Mouse (Mus musculus) B cell, adult (primary cell): ENCODE results near the gene Trpc2. TPM values are rescaled to one million over a fixed set of nuclear protein-coding genes. Genes with fewer than 3 reads are reported as not detected.

Experiments
- total RNA-seq: library from RNA; stranded (reverse); gene quantifications from 4 replicates; pipeline ENCODE4 v1.2.4, GENCODE M21; 2023; ENCODE audit not compliant: inconsistent age

Trpc2 gene
- 2.7 to 4.2 TPM (median 3.4 TPM) in 4 replicates for total RNA-seq

DNA sequence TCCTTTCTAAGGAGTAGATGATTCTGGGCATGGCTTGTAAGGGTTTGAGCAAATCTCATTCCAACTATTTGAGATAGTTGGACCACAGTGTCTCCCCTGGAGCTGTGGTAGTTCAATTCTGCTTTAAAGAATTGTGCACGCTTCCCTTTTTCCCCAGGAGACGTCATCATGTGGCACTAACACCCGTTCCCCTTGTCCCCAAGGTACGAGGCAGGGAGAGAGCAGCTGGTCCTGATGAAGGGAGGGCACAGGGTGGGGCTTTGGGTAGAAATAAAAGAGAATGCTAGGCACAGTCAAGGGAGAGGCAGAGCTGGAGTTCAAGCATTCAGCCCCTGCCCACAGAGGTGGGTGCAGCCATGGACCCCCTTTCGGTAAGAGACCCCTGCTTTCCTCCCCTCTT lies at the start of gene Trpc2:
Trpc2 (plus strand) TSS at position 301 of the 400 bp plus-strand sequence.

DNA sequence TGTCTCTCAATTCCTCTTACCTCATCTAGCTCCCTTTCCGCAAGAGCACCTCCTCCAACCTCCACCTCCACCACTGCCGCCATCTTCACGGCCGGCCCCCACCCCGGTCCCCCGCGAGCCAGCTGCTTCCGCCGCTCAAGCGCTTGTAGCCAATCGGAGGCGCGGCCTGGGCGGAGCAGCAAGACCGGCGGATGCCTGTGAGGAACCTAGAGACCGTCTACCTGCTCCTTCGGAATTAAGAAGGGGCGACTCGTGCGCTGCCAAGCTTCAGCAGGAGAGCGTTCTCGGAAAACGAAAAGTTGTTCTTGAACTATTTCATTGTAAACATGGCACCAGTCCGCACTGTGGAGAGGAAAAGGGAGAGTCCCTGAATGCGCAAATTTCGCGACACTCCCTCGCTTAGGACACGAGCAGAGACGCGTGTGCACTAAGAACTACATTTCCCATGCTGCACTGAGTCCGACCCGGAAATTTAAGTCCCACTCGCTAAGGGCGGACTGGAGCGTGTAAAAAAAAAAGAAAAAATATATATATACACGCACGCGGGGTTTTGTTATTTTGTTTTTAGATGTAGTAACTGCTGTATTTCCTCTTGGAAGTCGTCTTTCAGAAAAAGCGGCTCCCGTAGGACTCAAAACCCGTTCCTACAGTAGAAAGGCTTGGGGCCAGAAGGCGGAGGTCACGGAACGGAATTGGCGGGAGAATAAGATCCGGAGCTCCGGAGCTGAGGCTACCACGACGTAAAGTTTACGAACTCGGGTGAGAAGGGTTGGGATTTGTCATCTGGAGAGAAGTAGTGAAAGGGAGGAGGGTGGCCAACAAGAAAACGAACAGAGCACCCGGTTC lies 17.6 kb upstream of the Trpc2 start, which contains the start of the genes Rnf121, Xndc1 and Xntrpc:
Rnf121 (minus strand) TSS at position 424 of the 846 bp plus-strand sequence.
Xndc1 (plus strand) TSS at position 466 of the 846 bp plus-strand sequence.
Xntrpc (plus strand) TSS at position 668 of the 846 bp plus-strand sequence.

DNA sequence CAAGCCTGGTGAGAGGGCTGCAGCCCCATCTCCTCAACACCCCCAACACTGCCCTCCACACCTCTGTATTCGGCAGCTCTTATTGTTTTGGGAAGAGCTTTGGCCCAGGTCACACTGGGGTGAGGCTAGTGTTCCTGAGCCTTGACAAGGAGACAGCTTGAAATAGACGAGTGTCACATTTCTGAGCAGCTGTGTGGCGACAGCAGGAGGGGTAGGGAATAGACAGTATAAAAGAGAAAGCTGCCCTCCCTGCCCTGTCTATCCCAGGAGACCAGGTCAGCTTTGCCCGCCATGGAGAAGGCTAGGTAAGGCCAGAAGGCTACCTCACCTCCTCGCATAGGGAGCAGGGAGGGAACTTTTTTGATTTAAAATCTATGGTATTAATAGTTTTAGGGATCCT lies 18.6 kb downstream of the Trpc2 start, which contains the start of gene Art1:
Art1 (plus strand) TSS at position 257 of the 400 bp plus-strand sequence.

GRCm38 (mm10) chr7:102109171-102109570 lies 26.3 kb downstream of the Trpc2 start, which contains the start of gene Art5:
TSS of gene Art5 (minus strand) at chr7:102109489.

GRCm38 (mm10) chr7:102116579-102117331 lies 33.8 kb downstream of the Trpc2 start, which contains the start of gene Chrna10:
TSS of gene Chrna10 (minus strand) at chr7:102116828.

Other genes starting within 250 kb of the Trpc2 start
- 35.7 to 41.5 TPM (median 37.6 TPM) in 4 replicates for gene Inppl1, start 244.9 kb upstream of the Trpc2 start, total RNA-seq
- gene Folr2, start 225.9 kb upstream of the Trpc2 start, total RNA-seq = 0.61 to 1.6 TPM (median 1.4 TPM) in 3 of 4 replicates, not detected in the other
- gene Anapc15, start 219.4 kb upstream of the Trpc2 start, total RNA-seq = 98.9 to 114 TPM (median 99.9 TPM) in 4 replicates
- not detected in 4 replicates for gene Folr1, start 212.3 kb upstream of the Trpc2 start, total RNA-seq
- gene Lamtor1, start 177.2 kb upstream of the Trpc2 start, total RNA-seq = 71.2 to 83.9 TPM (median 79.4 TPM) in 4 replicates
- 0.18 to 0.19 TPM in 2 of 4 replicates, not detected in the others for gene Tomt, start 176.8 kb upstream of the Trpc2 start, total RNA-seq
- gene Lrrc51, start 149.2 kb upstream of the Trpc2 start, total RNA-seq = 0.58 to 1.6 TPM (median 1.3 TPM) in 3 of 4 replicates, not detected in the other
- gene Numa1, start 149.0 kb upstream of the Trpc2 start, total RNA-seq = 264 to 277 TPM (median 271 TPM) in 4 replicates
- gene Il18bp, start 64.4 kb upstream of the Trpc2 start, total RNA-seq = 8.2 to 11.7 TPM (median 9.8 TPM) in 4 replicates
- 27.1 to 41.5 TPM (median 37.2 TPM) in 4 replicates for gene Rnf121, start 17.6 kb upstream of the Trpc2 start, total RNA-seq
- 43.5 to 52.2 TPM (median 48.8 TPM) in 4 replicates for gene Xndc1, start 17.6 kb upstream of the Trpc2 start, total RNA-seq
- gene Xntrpc, start 17.4 kb upstream of the Trpc2 start, total RNA-seq = 5.4 to 7.0 TPM (median 5.8 TPM) in 4 replicates
- gene Art1, start 18.6 kb downstream of the Trpc2 start, total RNA-seq = not detected in 4 replicates
- gene Art5, start 26.4 kb downstream of the Trpc2 start, total RNA-seq = 3.7 to 5.7 TPM (median 4.3 TPM) in 4 replicates
- gene Chrna10, start 33.7 kb downstream of the Trpc2 start, total RNA-seq = not detected in 4 replicates
- gene Nup98, start 127.1 kb downstream of the Trpc2 start, total RNA-seq = 104 to 126 TPM (median 116 TPM) in 4 replicates
- gene Pgap2, start 127.1 kb downstream of the Trpc2 start, total RNA-seq = 56.2 to 72.1 TPM (median 56.9 TPM) in 4 replicates
- 138 to 149 TPM (median 144 TPM) in 4 replicates for gene Rhog, start 172.9 kb downstream of the Trpc2 start, total RNA-seq
- gene Stim1, start 184.7 kb downstream of the Trpc2 start, total RNA-seq = 71.0 to 85.1 TPM (median 76.3 TPM) in 4 replicates